Mouse (Mus musculus): ENCODE measurements around the gene Slc35b2.
A peak's percentile ranks its signal among the peaks of the same experiment; 100 is the strongest.

Slc35b2 gene

DNA sequence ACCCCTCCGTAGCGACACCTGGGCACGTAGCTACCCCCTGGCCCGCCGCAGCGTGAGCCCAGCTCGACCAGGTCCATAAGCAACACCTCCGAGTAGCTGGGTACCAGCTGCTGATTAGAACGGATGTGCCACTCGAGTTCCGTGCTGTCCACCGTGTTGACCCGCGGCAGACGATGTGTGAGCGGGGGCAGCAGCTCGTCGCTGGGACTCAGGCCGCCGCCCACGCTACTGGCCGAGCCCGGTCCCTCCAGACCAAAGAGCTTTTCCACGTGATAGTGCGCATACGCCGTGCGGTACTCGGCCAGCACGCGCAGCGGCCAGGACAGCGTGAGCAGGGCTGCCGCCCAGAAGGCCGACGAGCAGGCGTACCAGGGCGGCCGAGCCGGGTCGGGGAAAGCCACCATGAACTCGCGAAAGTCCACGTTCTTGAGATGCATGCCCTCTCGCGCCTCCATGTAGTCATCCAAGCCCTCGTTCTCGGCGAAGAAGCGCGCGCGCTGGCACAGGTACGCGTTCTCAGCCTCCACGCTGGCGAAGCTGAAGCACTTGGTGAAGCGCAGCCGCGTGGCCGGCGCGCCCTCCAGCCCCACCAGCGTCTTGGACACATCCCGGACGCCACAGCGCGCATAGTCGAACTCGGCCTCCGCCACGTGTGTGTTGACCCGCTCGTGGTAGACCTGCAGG is 18.3 kb upstream of the Slc35b2 start:
- DNase-seq: no peak

DNA sequence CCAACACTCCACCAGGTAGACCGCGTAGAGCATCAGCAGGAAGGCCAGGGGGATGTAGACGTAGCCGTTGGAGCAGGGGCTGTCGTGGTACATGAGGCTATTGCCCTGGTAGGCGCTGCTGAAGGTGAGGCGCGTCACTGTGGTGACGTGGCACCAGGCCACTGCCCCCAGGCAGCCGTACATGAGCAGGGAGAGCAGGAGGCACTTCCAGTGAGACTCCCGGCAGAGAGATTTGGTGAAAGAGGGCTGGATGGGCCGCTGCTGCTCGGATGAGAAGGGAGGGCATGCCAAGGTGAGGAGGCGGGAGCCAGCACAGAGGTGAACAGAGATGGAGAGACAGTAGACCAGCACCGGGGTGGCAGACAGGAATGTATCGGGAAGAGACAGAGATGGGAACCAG is 16.7 kb upstream of the Slc35b2 start:
- DNase-seq: no peak

DNA sequence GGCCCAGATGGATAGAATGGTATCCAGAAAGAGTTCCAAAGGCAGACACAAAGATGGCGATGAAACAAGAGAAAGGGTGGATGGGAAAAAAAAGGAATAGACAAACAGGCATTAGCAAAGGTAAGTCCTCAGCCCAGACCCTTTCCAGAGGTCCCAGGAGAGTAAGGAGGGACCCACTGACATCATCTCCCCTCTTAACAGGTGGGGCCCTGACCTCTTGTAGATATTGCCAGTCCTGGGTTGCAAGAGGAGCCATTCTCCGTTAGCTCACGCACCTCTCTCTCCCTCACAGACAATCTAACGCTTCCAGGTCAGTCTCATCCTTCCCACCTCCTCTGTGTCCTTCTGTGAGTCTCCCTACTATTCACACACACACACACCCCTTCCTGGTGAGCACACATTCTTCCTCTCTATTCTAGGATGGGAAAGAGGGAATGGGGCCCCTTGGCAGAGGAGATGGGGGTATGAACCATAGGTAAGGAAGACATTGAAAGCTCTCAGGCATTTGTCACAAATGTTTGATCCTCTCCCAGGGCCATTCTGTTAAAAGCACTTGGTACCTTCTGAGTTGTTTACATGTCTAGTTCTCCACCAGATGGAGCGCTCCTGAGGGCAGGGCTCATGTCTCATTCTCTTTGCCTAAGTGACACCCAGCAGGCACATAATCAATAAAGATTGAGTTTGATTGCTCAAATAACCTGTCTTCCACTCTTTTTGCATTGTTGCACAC is 16.0 kb upstream of the Slc35b2 start:
- no peak for DNase-seq

DNA sequence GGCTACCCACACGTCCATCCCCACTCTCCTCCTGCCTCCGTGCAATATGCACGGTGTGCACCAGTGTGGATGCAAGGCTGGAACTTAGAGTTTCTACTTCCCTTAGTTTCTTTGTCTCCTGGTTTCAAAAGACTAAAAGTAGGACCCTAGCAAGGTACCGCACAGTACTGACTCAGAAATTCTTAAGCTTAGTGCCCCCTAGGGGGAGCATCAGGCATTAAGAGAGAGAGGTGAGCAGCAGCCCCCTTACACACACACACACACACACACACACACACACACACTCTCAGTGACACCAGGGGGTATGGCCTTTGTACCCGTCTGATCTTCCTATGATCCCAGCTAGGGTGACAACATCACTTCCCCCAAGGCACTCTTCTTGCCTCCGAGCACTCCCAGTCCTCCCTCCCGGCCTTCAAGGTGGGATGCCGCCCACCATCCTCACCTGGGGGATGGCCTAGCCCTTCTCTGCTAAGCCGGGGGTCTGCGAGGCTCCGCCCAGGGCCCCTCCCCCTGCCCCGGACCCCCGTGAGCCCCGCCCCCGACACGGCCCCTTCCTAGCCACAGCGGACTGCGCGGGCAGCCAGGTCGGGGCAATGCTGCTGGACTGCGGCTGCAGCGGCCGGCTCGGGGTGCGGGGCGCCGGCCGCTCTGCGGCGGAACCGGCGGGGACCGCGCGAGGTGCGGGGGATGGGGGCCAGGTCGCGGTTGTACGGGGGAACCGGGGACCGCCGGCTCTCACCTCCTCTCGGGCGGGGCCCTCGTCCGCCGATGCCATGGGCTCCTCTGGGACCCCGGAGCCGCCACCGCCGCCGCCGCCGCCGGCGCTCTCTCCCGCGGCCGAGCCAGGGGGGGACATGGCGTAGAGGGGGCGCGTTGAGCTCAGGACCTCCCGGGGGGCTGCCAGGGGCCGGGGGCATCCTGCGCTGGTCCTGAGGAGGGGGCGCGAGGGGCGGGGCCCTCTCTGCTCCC is 14.8 kb upstream of the Slc35b2 start:
- DNase-seq: no peak

DNA sequence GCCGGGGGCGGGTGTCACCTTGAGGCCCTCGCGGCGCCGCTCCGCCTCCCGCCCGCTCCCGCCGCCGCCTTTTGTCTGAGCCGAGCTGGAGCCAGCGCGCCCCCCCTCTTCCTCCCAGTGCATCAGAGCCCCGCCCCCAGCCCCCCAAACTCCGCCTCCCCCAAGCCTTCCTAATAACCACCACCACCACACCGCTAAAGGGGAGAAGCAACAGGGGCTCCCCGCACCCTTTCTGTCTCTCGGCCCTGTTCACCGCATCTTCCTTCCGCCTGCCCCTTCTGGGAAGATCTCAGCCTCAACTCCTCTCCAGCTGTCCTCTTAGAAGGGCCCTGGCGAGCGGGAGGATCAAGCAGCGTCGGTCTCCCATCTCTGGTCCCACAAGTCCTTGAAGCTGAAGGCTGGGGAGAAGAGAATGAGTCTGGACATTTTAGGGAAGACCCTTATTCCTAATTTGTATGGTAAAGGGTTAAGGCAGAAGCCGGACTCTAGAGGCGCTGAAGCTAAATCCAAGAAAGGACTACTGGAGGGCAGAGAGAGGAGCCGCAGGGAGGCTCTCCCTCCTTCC is 14.0 kb upstream of the Slc35b2 start, which contains the start of gene Tmem151b:
Tmem151b (minus strand) TSS at position 61 of the 565 bp plus-strand sequence.
- DNase-seq: no peak

DNA sequence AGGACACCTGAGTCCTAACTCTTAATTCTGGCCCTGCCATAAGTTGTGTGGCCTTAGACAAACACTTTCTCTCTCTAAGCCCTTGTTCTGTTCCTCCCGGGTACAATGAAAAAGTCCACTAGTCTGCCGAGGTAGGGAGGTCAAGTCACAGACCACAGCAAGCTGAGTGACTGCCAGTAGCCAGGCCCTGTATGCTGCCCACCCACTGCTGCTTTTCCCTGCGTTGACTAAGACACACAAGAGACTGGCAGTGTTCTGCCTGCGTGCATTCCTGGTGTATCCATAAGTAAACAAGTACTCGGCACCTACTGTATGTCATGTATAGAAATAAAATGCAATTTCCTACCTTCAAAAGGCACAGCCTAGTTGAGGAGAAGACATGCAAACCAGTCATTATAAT is 13.4 kb upstream of the Slc35b2 start:
- DNase-seq: no peak

DNA sequence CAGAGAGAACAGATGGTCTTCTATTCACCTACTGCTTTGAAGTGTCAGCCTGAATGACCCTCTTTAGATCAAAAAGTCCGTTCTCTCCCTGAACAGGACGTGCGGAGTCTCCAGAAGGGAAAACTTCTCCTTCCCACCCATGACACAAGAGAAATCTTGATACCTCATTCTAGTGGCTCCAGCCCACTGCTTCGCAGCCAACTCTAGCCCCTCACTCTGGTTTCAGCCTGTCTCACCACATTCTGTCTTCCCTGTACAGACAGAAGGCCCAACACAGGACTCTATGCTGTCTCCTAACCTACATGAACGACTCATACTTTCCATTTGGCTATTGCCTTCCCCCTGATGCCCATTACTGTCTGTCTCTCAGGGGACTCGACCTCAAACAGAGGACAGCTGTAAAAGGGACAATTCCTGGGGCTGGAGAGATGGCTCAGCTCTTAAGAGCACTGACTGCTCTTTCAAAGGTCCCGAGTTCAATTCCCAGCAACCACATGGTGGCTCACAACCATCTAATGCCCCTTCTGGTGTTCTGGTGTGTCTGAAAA is 12.4 kb upstream of the Slc35b2 start:
- DNase-seq: no peak

DNA sequence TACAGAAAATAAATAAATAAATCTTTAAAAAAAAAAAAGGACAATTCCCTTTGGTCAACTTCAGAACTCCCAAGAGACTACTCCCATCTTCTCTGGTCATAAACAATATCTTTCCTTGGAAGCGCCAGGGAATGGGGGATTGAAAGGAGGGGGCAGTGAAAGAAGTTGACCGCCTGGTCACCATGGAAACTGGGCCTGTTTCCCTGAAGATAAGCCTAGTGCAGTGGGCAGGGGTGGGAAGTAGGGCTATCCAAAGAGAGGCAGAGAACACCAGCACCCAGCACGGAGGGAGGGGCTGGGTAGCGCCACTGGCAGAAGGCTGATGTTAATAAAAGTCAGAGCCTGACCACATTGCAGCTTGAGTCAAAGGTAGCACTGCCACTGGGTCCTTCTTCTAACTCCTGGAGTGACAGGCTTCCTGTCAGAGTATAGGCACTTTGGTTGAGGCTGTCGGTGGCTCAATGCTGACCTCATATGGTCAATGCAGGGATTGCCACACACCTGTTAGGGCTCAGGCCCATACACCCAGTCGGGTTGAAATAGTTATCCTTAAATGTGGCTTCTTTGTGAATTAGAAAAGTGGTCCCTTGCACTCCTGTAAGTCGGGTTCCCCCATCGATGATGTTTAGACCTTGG is 11.7 kb upstream of the Slc35b2 start:
- DNase-seq: peak; percentile 62 to 79

DNA sequence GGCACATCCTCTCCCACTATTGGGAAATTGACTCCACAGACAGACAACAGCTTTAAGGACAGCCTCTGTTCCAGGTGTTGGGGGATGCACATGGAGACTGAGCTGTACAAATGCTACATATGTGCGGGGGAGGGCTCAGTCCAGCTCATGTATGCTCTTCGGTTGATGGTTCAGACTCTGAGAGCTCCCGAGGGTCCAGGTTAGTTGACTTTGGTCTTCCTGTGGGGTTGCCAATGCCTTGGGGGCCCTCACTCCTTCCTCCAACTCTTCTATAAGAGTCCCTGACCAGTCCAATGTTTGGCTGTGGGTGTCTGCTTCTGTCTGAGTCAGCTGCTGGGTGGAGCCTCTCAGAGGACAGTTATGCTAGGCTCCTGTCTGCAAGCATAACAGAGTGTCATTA is 10.6 kb upstream of the Slc35b2 start:
- no peak for DNase-seq

DNA sequence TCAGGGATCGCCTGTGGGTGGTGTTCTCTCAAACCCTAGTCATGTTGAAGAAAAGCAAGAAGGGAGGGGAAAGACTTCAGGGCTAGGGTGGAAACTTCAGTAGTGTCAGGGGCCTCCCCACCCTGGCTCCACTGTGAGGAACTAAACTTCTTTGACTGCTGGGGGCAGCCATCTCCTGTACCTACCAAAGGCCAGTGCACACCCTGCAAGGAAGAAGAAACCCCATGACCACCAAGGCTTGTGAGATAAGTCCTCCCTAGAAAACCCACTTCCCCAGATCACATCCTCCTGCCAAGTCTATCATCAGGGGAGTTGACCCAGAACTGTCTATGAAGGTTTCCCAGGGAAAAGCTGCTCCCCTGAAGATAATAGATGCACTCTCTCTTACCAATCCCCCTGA is 9.3 kb upstream of the Slc35b2 start:
- DNase-seq: no peak

DNA sequence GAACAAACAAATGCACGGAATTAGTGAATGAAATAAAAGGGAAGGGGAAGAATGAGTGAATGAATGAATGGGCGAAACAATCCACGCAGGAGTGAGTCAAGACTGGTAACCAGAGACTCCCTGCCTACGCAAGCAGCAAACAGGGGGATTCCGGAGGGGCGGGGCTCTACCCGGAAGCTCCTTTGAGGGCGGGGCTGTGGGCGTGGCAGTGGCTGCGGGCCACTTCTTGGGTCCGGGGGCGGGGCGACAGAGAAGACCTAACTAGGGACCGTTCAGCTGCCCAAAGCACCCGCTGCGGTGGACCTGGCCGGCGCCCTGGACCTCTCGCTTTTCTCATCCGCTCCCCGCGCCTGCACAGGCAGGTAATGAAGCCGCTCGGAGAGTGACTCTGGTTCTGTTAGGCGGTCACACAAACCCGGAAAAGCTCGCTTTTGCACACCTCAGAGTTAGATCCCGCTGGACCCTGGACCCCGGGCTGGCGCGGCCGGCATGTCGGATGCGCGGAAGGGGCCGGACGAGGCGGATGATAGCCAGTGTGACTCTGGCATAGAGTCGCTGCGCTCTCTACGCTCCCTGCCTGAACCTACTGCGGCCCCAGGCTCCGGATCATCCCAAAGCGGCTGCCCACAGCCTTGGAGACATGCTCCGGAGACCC is 8.1 kb upstream of the Slc35b2 start, which contains the start of gene Nfkbie:
Nfkbie (plus strand) TSS at position 252 of the 655 bp plus-strand sequence.
- peak; percentile 99 to 100 for DNase-seq

DNA sequence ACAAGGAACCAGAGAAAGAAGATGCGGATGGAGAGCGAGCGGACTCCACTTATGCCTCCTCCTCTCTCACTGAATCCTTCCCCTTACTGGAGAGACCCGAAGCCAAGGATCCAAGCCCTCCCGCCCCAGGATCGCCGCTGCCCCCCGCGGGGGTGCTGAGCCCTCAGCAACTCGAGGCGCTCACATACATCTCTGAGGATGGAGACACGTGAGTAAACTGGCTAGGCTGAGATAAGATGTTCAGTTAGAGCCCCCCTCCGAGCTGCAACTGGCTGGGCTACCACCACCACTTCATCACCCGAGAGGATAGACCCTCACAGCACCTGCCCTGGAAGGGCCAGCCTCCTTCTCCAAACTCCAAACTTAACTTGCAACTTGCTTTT is 7.6 kb upstream of the Slc35b2 start:
- DNase-seq: no peak

DNA sequence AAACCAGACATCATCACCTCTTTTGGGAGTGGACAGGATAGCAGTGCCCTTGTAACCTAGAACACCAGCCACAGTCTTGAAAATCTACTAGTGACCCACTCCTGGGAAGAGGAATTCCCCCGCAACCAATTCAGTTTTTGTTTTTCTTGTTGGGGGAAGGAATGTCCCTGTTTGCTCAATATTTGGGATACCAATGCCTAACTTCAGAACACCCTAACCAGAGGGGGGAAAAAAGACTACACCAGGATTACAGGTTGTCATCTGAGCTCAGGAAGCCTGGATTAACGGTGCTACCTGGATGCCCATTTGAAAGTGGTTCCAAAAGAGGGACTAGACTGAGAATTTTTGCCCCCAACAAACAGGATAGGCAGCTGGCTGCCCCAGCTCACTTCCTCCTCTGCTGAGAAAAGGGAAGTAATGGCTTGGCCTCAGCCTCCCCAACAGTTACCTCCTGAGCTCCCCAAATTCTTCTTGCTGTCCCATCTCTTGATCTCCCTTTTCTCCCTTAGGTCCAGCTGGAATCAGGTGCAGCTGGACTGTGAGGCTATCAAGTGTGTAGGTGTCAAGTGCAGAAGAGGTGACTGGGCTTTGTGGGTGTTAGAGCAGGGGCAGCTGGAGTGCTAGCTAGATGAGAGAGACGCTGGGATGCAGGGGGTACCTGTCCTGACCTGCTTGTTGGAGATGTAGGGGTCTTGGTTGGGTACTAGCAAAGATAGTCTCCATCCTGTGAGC is 7.0 kb upstream of the Slc35b2 start:
- peak in 1 of 2 experiments; percentile 42 for DNase-seq

DNA sequence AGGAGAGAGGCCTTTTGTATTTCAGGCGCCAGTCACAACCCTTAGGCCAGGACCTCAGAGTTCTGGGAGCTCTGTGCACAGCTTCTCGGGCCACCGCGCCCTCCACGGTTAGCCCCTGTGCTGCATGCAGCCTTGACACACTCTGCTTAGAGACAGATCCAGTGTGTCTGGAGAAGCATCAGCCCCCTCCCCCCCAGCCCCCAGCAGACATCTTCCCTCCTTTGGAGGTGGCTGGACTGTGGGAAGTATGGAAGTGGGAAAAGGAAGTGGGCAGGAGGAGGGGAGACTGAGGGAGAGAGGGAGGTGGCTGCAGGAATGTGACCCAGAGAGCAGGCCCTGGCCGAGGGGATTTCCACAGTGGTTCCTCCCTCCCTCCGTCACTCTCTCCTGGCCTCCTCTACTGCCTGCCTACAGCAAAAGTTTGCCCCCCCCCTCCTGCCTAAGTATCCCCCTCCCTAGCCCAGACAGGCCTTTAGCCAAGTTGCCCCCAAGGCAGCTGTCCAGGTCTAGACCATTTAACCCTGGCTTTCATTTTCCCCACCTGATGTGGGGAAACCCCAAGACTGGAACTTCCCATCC is 6.3 kb upstream of the Slc35b2 start:
- peak; percentile 41 to 48 for DNase-seq

DNA sequence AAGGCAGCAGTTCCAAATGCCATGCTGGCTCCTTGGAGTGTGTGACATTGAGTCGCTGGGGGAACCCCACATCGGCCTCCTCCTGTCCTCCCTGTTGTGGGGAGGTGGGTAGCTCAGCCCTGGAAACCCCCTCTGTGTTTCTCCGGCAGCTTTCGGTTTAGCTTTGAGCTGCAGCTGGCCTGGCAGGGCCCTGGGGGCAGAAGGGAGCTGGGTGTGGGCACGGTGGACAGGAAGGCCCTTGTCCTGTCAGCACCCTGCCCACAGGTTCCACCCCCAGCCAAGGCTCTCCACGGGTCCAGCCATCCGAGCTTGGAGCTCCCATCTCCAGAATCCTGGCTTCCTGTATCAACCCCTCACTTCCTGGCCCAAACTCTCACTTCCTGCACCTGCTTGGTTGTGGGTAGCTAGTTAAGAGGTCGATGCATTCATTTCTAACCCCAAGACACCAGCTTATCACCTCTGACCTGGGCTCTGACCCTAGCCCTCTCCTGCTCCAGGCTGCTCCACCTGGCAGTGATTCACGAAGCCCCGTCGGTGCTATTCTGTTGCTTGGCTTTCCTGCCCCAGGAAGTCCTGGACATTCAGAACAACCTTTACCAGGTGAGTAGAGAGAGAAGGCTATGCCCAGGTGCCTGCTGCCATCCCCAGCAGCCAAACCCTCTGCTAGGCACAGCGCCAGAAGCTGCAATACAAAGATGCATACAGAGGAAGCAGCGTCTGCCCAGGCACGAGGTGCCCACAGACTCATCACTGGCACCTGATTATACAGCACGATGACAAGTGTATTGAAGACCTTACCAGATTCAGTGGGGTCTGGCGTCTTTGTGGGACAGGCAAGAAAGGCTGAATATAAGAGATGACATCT is 5.4 kb upstream of the Slc35b2 start:
- peak; percentile 53 to 56 for DNase-seq

DNA sequence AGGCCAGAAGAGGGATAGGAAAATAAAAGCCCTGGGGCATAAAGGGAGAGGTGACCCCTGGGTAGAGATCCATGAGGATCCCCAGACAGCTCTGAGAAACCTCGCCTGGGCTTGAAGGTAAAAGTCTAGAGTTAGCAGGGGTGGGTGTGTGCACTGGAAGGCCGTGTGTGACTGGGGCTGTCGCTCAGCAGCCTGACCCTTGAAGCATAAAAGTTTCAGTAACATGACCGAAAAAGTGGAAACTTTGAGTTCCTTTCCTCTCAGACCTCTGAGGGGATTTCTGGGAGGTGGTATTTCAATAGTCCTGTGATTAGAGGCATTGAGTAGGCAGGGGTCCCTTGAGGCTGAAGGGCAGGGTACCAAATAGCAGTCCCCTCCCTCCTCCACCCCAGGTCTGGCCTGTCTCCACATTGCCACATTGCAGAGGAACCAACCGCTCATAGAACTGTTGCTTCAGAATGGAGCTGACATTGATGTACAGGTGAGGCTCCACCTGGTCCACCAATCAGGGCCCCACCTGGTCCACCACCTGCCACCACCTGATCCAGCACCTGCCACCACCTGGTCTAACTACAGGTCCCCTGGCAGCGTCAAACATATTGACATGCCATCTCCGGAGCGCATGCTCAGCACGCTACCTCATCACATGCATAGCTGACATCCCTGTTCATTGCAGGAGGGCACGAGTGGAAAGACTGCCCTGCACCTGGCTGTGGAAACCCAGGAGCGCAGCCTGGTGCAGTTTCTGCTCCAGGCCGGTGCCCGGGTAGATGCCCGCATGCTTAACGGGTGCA is 3.7 kb upstream of the Slc35b2 start:
- no peak for DNase-seq

DNA sequence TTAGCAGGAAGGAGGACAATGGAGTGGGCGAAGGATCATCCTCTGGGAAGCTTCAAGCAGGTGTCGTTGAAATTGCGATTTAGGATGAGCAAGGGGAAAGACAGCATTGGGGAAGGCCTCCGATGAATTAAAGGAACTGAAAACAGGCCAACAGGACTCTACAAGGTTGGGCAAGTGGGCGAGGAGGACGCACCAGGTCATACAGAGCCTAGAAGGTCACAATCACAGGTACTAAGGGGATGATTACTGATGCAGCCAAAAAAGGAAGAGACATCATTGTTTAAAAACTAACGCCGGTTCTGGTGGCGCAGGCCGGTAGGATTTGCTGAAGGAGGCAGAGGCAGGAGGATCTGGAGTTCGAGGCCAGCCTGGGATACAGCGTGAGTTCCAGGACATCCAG is 458 bp upstream of the Slc35b2 start:
- peak in 1 of 2 experiments; percentile 27 for DNase-seq

DNA sequence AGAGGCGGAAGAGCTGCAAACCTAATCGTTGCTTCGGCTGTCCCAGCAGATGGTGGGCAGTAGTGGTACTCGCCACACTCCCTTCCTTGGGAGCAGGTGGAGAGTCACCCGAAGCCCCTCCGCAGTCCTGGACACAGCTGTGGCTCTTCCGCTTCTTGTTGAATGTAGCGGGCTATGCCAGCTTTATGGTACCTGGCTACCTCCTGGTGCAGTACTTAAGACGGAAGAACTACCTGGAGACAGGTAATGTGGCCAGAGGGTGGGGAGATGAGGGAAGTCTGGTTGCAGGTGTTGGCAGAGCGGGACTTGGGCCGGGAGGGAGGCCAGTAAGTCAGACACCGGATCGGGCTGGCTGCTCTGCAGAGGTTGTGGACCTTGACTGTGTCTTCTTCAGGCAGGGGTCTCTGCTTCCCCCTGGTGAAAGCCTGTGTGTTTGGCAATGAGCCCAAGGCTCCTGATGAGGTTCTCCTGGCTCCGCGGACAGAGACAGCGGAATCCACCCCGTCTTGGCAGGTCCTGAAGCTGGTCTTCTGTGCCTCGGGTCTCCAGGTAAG is 934 bp downstream of the Slc35b2 start:
- no peak for DNase-seq
